Mouse (Mus musculus) myocyte (in vitro differentiated cells): ENCODE results near the gene Crebrf. TPM values are rescaled to one million over a fixed set of nuclear protein-coding genes. Genes with fewer than 3 reads are reported as not detected.

Experiments
- H3K27me3 ChIP-seq: one replicate; pipeline ENCODE4 v1.6.1; 2011; ENCODE audit not compliant: control insufficient read depth, insufficient read depth, insufficient read length
- H3K36me3 ChIP-seq: one replicate; pipeline ENCODE4 v1.6.1; 2011; ENCODE audit not compliant: control insufficient read depth, insufficient read depth
- H3K4me2 ChIP-seq: one replicate; pipeline ENCODE4 v1.6.1; 2011; ENCODE audit warnings: low read depth, control low read depth
- H3K4me3 ChIP-seq: one replicate; pipeline ENCODE4 v1.5.1; 2011; ENCODE audit warnings: mild to moderate bottlenecking, control low read depth, moderate library complexity
- H3K79me2 ChIP-seq: one replicate; pipeline ENCODE4 v1.6.1; 2011; ENCODE audit not compliant: control insufficient read depth, insufficient read depth
- H3ac ChIP-seq: one replicate; pipeline ENCODE4 v1.6.1; 2011; ENCODE audit not compliant: control insufficient read depth, insufficient read length
- CEBPB ChIP-seq: IDR thresholded peaks from 2 replicates; pipeline ENCODE4 v1.6.1; 2011; ENCODE audit warnings: mild to moderate bottlenecking, moderate library complexity; ENCODE audit not compliant: poor library complexity, insufficient read depth, severe bottlenecking
- E2F4 ChIP-seq: IDR thresholded peaks from one replicate; pipeline ENCODE4 v1.6.1; 2011; ENCODE audit warnings: mild to moderate bottlenecking, control low read depth, moderate library complexity; ENCODE audit not compliant: insufficient read depth
- MAX ChIP-seq: IDR thresholded peaks from one replicate; pipeline ENCODE4 v1.6.1; 2011; ENCODE audit warnings: low read depth, mild to moderate bottlenecking, control low read depth
- MYOD1 ChIP-seq, 3 experiments: IDR thresholded peaks; one replicate each; pipeline ENCODE4 v1.6.1; 2011; ENCODE audit warnings: control low read depth in 2 of 3, low read depth in 2 of 3, mild to moderate bottlenecking in 2 of 3, moderate library complexity in 1 of 3; ENCODE audit not compliant: insufficient read length in 2 of 3, control insufficient read depth in 1 of 3
- MYOG ChIP-seq, 3 experiments: IDR thresholded peaks; one replicate each; pipeline ENCODE4 v1.6.1; 2011; ENCODE audit warnings: control low read depth in 2 of 3, low read depth in 2 of 3, mild to moderate bottlenecking in 2 of 3; ENCODE audit not compliant: insufficient read length in 2 of 3, control insufficient read depth in 1 of 3, insufficient read depth in 1 of 3
- POLR2A ChIP-seq: IDR thresholded peaks from one replicate; pipeline ENCODE4 v1.6.1; 2011; ENCODE audit warnings: low read depth, mild to moderate bottlenecking, control low read depth, moderate library complexity; ENCODE audit not compliant: insufficient read length
- POLR2AphosphoS2 ChIP-seq: IDR thresholded peaks from one replicate; pipeline ENCODE4 v1.6.1; 2011; ENCODE audit warnings: low read depth, control low read depth; ENCODE audit not compliant: insufficient read length
- REST ChIP-seq: IDR thresholded peaks from one replicate; pipeline ENCODE4 v1.6.1; 2011; ENCODE audit warnings: mild to moderate bottlenecking, control low read depth, moderate library complexity; ENCODE audit not compliant: insufficient read depth, insufficient read length
- SRF ChIP-seq: IDR thresholded peaks from one replicate; pipeline ENCODE4 v1.6.1; 2011; ENCODE audit warnings: low read depth; ENCODE audit not compliant: control insufficient read depth, insufficient read length
- TCF12 ChIP-seq: IDR thresholded peaks from one replicate; pipeline ENCODE4 v1.6.1; 2011; ENCODE audit warnings: mild to moderate bottlenecking, control low read depth; ENCODE audit not compliant: poor library complexity, insufficient read depth, severe bottlenecking
- TCF3 ChIP-seq: IDR thresholded peaks from one replicate; pipeline ENCODE4 v1.6.1; 2011; ENCODE audit warnings: low read depth, control low read depth; ENCODE audit not compliant: insufficient read length
- USF1 ChIP-seq: IDR thresholded peaks from one replicate; pipeline ENCODE4 v1.6.1; 2011; ENCODE audit warnings: low read depth, mild to moderate bottlenecking, control low read depth, moderate library complexity
- polyA plus RNA-seq: library from polyadenylated mRNA; unstranded; fragments of >200 nt; fragmentation: generic; extraction: Trizol; gene quantifications from one replicate; pipeline ENCODE4 v1.2.1, GENCODE M21; 2012; ENCODE audit warnings: missing spikeins

The Crebrf gene
- polyA plus RNA-seq, 1 experiment, result 2.2 TPM

GRCm38 (mm10) chr17:26721802-26722201 lies 6.4 kb downstream of the Crebrf start:
- H3K27me3 ChIP-seq, result no peaks in the 10 kb centered on the region
- no peak for TF ChIP-seq CEBPB
- TF ChIP-seq POLR2A, result no peak
- no peak for TF ChIP-seq USF1
- no peak for TF ChIP-seq MYOG (IDR thresholded peaks at IDR 0.05; ENCODE audit: control insufficient read depth in 1 of 3, insufficient read depth in 1 of 3, insufficient read length in 2 of 3, low read depth in 2 of 3)
- no peak for TF ChIP-seq MYOD1 (IDR thresholded peaks at IDR 0.05; ENCODE audit: control insufficient read depth in 1 of 3, insufficient read length in 2 of 3, low read depth in 2 of 3)
- TF ChIP-seq POLR2AphosphoS2, result no peak
- no peak for TF ChIP-seq E2F4
- no peak for TF ChIP-seq REST
- no peak for TF ChIP-seq TCF3
- TF ChIP-seq SRF, result no peak
- no peak for TF ChIP-seq MAX
- no peak for TF ChIP-seq TCF12
- H3K79me2 ChIP-seq, result no peaks in the 10 kb centered on the region
- no peak overlapping the region for H3K4me2 ChIP-seq
- H3K4me3 ChIP-seq, result no peak overlapping the region
- no peaks in the 10 kb centered on the region for H3K36me3 ChIP-seq
- no peak overlapping the region for H3ac ChIP-seq

DNA sequence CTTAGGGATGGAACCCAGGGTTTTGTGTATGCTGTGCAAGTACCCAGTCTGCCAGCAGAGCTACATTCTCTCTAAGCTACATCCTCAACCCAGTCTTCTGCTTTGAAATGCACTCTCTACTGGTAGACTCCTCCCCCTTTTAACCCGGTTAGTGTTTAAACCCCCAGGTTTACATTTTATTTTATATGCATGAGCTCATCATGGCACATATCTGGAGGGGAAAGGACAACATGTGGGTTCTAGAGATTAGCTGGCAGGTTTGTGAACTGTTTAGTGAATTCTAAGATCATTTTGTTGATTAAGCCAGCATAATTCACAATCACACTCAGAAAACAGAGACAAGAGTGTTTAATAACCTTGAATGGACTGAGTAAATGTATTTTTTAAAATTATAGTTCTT lies 9.3 kb downstream of the Crebrf start:
- TF ChIP-seq E2F4 (no peak), TCF12 (no peak)
- no peak overlapping the region for H3K4me2 ChIP-seq
- H3K36me3 ChIP-seq, result no peaks in the 10 kb centered on the region
- no peaks in the 10 kb centered on the region for H3K79me2 ChIP-seq
- H3K27me3 ChIP-seq, result no peaks in the 10 kb centered on the region
- H3ac ChIP-seq, result no peak overlapping the region
- no peak overlapping the region for H3K4me3 ChIP-seq

- Histone ChIP-seq H3K4me3 (no peak overlapping the region), H3K4me2 (no peak overlapping the region), H3ac (no peak overlapping the region), H3K79me2 (no peaks in the 10 kb centered on the region), H3K27me3 (no peaks in the 10 kb centered on the region), H3K36me3 (no peaks in the 10 kb centered on the region)
- TF ChIP-seq POLR2AphosphoS2 (no peak), TCF12 (no peak), MAX (no peak), TCF3 (no peak), POLR2A (no peak), E2F4 (no peak), SRF (no peak), MYOD1 (IDR thresholded peaks at IDR 0.05; ENCODE audit: control insufficient read depth in 1 of 3, insufficient read length in 2 of 3, low read depth in 2 of 3) (no peak), REST (no peak)
Observed at GRCm38 (mm10) chr17:26726674-26727073, 11.2 kb downstream of the Crebrf start.

- no peak overlapping the region for H3K4me3 ChIP-seq
- no peak for TF ChIP-seq MYOD1 (IDR thresholded peaks at IDR 0.05; ENCODE audit: control insufficient read depth in 1 of 3, insufficient read length in 2 of 3, low read depth in 2 of 3)
- no peak for TF ChIP-seq MYOG (IDR thresholded peaks at IDR 0.05; ENCODE audit: control insufficient read depth in 1 of 3, insufficient read depth in 1 of 3, insufficient read length in 2 of 3, low read depth in 2 of 3)
- no peak for TF ChIP-seq SRF
- no peak for TF ChIP-seq TCF3
- no peak for TF ChIP-seq CEBPB
- no peak for TF ChIP-seq MAX
- H3K27me3 ChIP-seq, result no peaks in the 10 kb centered on the region
- no peaks in the 10 kb centered on the region for H3K79me2 ChIP-seq
- H3K36me3 ChIP-seq, result no peaks in the 10 kb centered on the region
- no peak overlapping the region for H3ac ChIP-seq
- peak overlapping the region; percentile 64 for H3K4me2 ChIP-seq
Observed at GRCm38 (mm10) chr17:26727110-26727755, 11.8 kb downstream of the Crebrf start.

DNA sequence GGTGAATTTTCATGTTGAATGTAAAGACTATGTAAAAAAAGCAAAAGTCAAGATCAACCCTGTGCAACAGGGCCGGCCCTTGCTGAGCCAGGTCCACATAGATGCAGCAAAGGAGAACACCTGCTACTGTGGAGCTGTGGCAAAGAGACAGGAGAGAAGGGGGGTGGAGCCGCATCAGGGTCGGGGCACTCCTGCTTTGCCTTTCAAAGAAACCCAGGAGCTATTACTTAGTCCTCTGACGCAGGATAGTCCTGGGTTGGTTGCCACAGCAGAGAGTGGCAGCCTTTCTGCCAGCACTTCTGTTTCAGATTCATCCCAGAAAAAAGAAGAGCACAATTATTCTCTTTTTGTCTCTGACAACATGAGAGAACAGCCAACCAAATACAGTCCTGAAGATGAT lies 27.1 kb downstream of the Crebrf start:
- no peak for TF ChIP-seq USF1
- no peak for TF ChIP-seq MYOD1 (IDR thresholded peaks at IDR 0.05; ENCODE audit: control insufficient read depth in 1 of 3, insufficient read length in 2 of 3, low read depth in 2 of 3)
- no peak for TF ChIP-seq POLR2AphosphoS2
- no peak for TF ChIP-seq MAX
- TF ChIP-seq MYOG (IDR thresholded peaks at IDR 0.05; ENCODE audit: control insufficient read depth in 1 of 3, insufficient read depth in 1 of 3, insufficient read length in 2 of 3, low read depth in 2 of 3), result no peak
- no peak for TF ChIP-seq POLR2A
- TF ChIP-seq REST, result no peak
- no peak for TF ChIP-seq TCF12
- no peak overlapping the region for H3K4me2 ChIP-seq
- no peak overlapping the region for H3K4me3 ChIP-seq

More for the DNA sequence above, 27.1 kb downstream of the Crebrf start:
- Histone ChIP-seq H3ac (no peak overlapping the region), H3K36me3 (no peaks in the 10 kb centered on the region), H3K27me3 (no peaks in the 10 kb centered on the region), H3K79me2 (no peaks in the 10 kb centered on the region)
